Mouse (Mus musculus): Measurements from ENCODE around the gene Serpinb3c.
"Not testable (repeated sequence)": the region's sequence is repeated elsewhere in the genome, so short reads cannot be mapped to it uniquely, and the experiment has no call there.

The Serpinb3c gene

DNA sequence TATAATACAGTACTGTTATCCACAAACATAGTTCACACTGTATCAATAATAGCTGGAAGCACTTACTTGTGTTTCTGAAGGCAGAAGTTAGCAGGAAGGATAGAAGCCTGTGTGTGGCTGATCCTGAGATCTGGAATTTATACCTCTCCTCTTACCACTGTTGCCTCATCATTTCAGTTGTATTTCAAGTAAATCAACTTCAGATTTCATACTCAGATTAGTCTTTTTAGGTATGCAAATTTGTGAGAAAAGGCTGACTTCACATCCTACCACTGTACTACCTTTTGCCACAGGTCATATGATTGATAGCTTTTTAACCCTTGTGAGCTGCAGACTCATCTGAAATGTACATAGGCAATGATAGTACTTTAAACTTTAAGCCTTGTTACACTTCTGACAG is at the start of gene Serpinb3c, which contains the start of gene Serpinb3b:
TSS of gene Serpinb3c (minus strand) at position 111 of the 400 bp plus-strand sequence.
TSS of gene Serpinb3b (minus strand) at position 101 of the 400 bp plus-strand sequence.
- DNase-seq (ENCODE audit: low spot score in 2 of 2), result not testable (repeated sequence)

GRCm38 (mm10) chr1:107243170-107243569 is 35.0 kb downstream of the Serpinb3c start:
- DNase-seq (ENCODE audit: low spot score in 2 of 2), result peak; percentile 6 to 26

Measured in frontal cortex, postnatal 36 days (tissue).